Mouse (Mus musculus) embryonic facial prominence, embryonic 15.5 days (tissue): ENCODE measurements at regions not wholly inside any gene's neighbourhood (a gene's known extent, or its start where the extent isn't known, plus 50 kb on each side); places are given as distances from the start of the nearest gene placed in this dataset.

Experiments used
- ATAC-seq: fragments of 200-750 bp; cut with Nextera tagmentation; 2 replicates; pipeline ENCODE4 v1.8.0; 2017; ENCODE audit warnings: low read depth, moderate TSS enrichment; ENCODE audit not compliant: insufficient number of reproducible peaks, low FRiP score, low TSS enrichment
- H3K27ac ChIP-seq: fragments of 300-500 bp; sonication (generic); replicated peaks from 2 replicates; pipeline ENCODE4 v1.5.1; 2015; ENCODE audit warnings: mild to moderate bottlenecking, inconsistent platforms
- H3K27me3 ChIP-seq: fragments of 300-500 bp; sonication (generic); 2 replicates; pipeline ENCODE4 v1.6.1; 2015; ENCODE audit warnings: inconsistent platforms
- H3K36me3 ChIP-seq: fragments of 300-500 bp; sonication (generic); 2 replicates; pipeline ENCODE4 v1.6.1; 2015; ENCODE audit warnings: mild to moderate bottlenecking, inconsistent platforms
- H3K4me1 ChIP-seq: fragments of 300-500 bp; sonication (generic); 2 replicates; pipeline ENCODE4 v1.6.1; 2015; ENCODE audit warnings: inconsistent platforms
- H3K4me2 ChIP-seq: fragments of 300-500 bp; sonication (generic); replicated peaks from 2 replicates; pipeline ENCODE4 v1.6.1; 2015; ENCODE audit warnings: mild to moderate bottlenecking, inconsistent platforms
- H3K4me3 ChIP-seq: fragments of 300-500 bp; sonication (generic); replicated peaks from 2 replicates; pipeline ENCODE4 v1.5.1; 2015; ENCODE audit warnings: mild to moderate bottlenecking, inconsistent platforms
- H3K9ac ChIP-seq: fragments of 300-500 bp; sonication (generic); 2 replicates; pipeline ENCODE4 v1.6.1; 2015; ENCODE audit warnings: inconsistent platforms
- H3K9me3 ChIP-seq: fragments of 300-500 bp; sonication (generic); replicated peaks from 2 replicates; pipeline ENCODE4 v1.6.1; 2016; ENCODE audit warnings: inconsistent platforms
- WGBS: fragments of 180-500 bp; shearing (Covaris S2); methylation state at CpG from one replicate; pipeline ENCODE4 v1.1.7; 2015; 5-methylcytosine and 5-hydroxymethylcytosine counted together

DNA sequence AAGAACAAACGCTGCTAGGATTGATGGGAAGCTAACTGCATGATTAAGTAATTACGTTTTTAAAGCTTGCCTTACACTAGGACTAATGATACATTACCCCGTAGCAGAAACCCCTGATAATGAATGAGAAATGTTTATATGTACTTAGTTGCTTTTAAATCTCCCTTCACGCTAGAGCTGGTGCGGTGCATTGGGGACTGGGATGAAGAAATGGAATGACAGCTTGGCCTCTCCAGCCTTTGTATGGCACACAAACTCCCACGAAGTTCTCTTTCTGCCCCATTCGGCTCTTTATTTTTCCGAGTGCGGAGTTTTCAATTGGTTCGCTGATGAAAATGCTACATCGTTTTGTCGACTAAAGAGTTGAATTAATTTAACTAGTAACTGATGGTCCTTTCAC lies 659.8 kb downstream of the Tfap2b start:
- Histone ChIP-seq H3K4me3 (no peak overlapping the region), H3K27ac (no peak overlapping the region), H3K9ac (no peak overlapping the region), H3K36me3 (no peaks in the 10 kb centered on the region), H3K9me3 (no peaks in the 10 kb centered on the region), H3K27me3 (no peaks in the 10 kb centered on the region), H3K4me1 (no peaks in the 10 kb centered on the region), H3K4me2 (no peak overlapping the region)
- 84% methylated on average over 12 of the region's 12 CpGs for WGBS
- ATAC-seq, result no peak

DNA sequence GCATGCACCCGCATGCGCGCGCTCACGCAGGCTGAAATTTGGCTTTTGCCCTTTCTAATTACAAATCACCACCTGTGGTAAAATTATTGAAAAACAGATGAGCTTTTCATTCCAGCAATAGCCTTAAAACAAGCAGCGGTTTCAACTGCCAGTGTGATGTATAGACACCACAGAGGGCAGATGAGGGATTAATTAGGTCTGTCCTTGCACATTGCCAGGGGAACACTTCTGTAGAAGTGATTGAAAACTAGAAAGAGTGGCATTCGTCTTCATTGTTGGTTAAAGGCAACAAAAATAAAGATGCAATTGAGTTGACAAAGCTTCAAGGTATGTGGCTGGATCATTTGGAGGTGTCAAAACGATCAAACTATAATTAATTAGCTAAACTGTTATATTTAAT lies 672.5 kb downstream of the Tfap2b start:
- Histone ChIP-seq H3K36me3 (no peaks in the 10 kb centered on the region), H3K4me1 (no peaks in the 10 kb centered on the region), H3K27me3 (no peaks in the 10 kb centered on the region), H3K9ac (no peak overlapping the region), H3K9me3 (no peaks in the 10 kb centered on the region), H3K27ac (no peak overlapping the region), H3K4me3 (no peak overlapping the region), H3K4me2 (0 out of 2 replicates have a peak overlapping the region, but pooled peaks have one; percentile 5)
- 49% methylated on average over 8 of the region's 8 CpGs for whole genome bisulfite sequencing
- no peak for ATAC-seq

DNA sequence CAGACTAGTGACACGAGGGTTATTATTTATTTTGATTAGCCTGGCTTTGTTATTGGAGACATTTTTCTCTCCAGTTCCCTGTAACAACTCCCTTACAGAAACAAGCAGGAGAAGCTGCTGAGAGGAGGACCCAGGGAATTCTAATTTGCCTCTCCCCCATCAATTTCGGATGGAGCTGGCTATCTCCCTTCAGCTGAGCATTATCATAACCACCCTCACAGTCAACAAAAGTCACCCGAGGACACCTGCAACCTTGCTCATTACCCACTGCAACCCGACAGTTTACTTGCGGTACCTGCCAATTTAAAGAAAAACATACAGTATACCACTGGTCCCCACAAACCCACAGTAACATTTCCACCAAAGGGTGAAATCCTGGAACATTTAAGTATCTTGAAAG lies 690.7 kb downstream of the Tfap2b start:
- no peak overlapping the region for H3K9ac ChIP-seq
- H3K27ac ChIP-seq, result no peak overlapping the region
- whole genome bisulfite sequencing, result 41% methylated on average over 5 of the region's 5 CpGs
- no peaks in the 10 kb centered on the region for H3K9me3 ChIP-seq
- H3K27me3 ChIP-seq, result no peaks in the 10 kb centered on the region
- no peak overlapping the region for H3K4me2 ChIP-seq
- no peaks in the 10 kb centered on the region for H3K4me1 ChIP-seq
- no peaks in the 10 kb centered on the region for H3K36me3 ChIP-seq
- no peak for ATAC-seq
- H3K4me3 ChIP-seq, result no peak overlapping the region

DNA sequence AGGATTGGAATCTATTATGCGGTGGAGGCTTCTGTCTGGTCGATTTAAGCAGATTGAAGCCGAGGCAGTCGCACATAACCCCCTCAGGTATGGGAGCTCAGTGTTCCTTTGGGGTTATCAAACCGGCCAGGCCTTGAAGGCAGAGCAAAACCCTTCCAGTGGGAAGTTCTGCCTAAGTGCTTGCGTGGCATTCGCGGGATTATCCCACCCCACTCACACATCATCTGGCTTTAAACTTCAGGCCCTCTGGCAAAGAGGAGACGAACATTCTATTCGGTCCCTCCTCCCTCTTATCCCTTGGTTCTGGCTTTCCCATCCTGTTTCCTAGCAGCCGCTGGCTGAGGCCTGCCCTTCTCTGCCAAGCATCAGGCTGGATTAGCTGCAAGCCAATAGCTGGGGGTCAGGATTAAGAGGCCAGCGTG lies 691.2 kb downstream of the Tfap2b start:
- WGBS, result 28% methylated on average over 12 of the region's 12 CpGs
- Histone ChIP-seq H3K4me2 (no peak overlapping the region), H3K4me1 (no peaks in the 10 kb centered on the region), H3K9ac (no peak overlapping the region), H3K36me3 (no peaks in the 10 kb centered on the region), H3K4me3 (no peak overlapping the region), H3K27me3 (no peaks in the 10 kb centered on the region), H3K27ac (no peak overlapping the region), H3K9me3 (no peaks in the 10 kb centered on the region)
- ATAC-seq, result no peak

DNA sequence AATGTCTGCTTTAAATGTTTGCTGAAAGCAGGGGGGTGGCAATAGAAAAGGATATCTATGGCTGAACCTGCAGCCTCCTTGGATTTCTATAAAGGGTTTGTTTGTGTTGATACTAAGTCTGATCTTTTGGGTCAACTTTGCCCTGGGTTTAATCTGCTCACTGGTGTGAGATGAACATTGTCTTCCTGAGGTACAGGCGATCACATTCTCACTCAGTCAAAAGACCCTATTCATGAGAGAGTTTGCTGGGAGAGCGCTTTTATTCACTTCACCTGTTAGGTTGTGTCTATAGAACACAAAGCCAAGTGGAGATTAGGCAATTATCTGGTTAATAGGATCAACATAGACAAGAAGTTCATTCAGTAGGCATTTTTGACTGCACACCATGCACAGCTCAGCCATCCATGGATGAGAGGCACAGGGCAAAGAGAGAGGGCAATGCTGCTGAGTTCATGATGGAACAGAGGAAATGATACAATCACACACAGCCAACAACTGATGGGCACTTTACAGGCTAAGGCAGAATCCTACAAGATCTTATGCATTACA lies 692.3 kb downstream of the Tfap2b start:
- no peaks in the 10 kb centered on the region for H3K36me3 ChIP-seq
- no peak overlapping the region for H3K4me3 ChIP-seq
- H3K9me3 ChIP-seq, result no peaks in the 10 kb centered on the region
- H3K9ac ChIP-seq, result no peak overlapping the region
- H3K4me1 ChIP-seq, result no peaks in the 10 kb centered on the region
- WGBS, result 63% methylated on average over 2 of the region's 2 CpGs
- H3K27ac ChIP-seq, result no peak overlapping the region
- H3K4me2 ChIP-seq, result no peak overlapping the region
- no peak for ATAC-seq
- no peaks in the 10 kb centered on the region for H3K27me3 ChIP-seq

DNA sequence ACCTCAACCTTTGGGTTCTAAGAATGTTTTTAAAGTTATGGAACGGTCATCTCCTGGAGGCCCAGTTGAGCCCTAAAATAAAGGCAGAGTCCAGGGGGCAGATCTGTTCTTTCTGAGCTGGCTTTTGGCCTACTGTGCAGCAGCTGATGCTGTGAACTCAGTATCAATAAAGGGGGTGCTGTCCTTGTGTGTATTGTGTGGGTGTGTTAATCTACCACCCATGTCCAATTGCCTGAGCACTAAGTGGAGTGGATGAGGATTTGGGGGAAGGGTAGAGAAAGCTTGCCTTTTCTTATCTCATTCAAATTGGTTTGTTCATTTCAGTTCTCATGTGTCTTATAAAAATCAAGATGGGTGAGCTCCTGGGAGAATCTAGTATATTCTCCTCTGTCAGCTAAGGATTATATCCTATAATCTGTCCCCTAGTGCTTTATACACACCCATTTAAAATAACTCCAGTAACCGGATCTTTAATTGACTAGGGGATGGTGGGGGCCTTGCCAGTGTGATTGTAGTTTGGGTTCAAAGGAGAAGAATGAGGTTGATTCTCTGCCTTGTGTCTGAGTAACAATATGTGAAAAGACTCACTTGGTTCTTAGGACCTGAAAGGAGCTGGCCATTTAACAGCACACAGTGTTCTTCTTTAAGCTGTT lies 703.6 kb downstream of the Tfap2b start:
- Histone ChIP-seq H3K36me3 (no peaks in the 10 kb centered on the region), H3K4me3 (no peak overlapping the region), H3K27me3 (no peaks in the 10 kb centered on the region), H3K9ac (no peak overlapping the region), H3K4me1 (no peaks in the 10 kb centered on the region), H3K4me2 (no peak overlapping the region), H3K9me3 (no peaks in the 10 kb centered on the region), H3K27ac (no peak overlapping the region)
- no peak for ATAC-seq
- 79% methylated on average over 2 of the region's 2 CpGs for WGBS

DNA sequence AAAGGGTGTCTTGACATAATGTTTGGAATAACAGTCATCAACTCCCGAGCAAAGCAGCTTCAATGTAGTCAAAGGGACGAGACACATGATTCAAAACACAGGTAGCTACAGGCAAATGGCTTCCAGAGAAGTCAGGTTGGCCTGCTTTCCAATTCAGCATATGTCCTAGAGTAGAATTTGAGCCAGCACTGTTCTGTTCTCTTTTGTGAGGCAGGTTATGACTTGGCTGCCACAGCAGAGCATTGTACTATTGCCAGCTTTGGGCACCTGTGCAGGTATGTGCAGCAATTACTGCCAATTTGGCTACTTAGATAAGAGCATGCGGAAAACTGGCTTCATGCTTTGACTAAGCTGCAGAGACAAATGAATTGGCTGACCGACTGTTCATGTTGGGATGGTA lies 699.1 kb downstream of the Pkhd1 start:
- no peaks in the 10 kb centered on the region for H3K27me3 ChIP-seq
- no peaks in the 10 kb centered on the region for H3K4me1 ChIP-seq
- WGBS, result 81% methylated on average over 4 of the region's 4 CpGs
- no peak overlapping the region for H3K4me3 ChIP-seq
- ATAC-seq, result no peak
- no peak overlapping the region for H3K4me2 ChIP-seq
- no peak overlapping the region for H3K27ac ChIP-seq
- no peak overlapping the region for H3K9ac ChIP-seq
- no peaks in the 10 kb centered on the region for H3K36me3 ChIP-seq
- no peaks in the 10 kb centered on the region for H3K9me3 ChIP-seq

DNA sequence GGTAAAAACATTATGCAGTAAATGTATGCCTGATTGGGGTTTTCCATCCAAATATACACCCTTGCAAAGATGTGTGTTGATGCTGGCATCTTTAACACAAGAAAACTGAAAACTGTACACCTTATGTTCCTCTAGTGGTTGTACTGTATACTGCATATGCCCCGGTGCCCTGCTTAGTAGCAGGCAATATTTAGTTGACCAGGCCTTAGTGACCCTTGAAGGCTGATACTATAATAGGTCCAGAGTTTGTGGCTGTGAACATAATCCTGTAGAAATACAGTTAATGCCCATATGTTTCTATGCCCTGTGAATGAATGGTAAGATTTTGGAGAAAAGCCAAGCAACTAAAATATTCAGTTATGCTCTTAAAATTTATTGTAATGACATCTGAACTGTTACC lies 690.7 kb downstream of the Pkhd1 start:
- Histone ChIP-seq H3K4me3 (no peak overlapping the region), H3K9ac (no peak overlapping the region), H3K4me1 (no peaks in the 10 kb centered on the region), H3K4me2 (no peak overlapping the region), H3K27ac (no peak overlapping the region), H3K27me3 (no peaks in the 10 kb centered on the region), H3K9me3 (no peaks in the 10 kb centered on the region), H3K36me3 (no peaks in the 10 kb centered on the region)
- ATAC-seq, result no peak
- 84% methylated on average over 1 of the region's 1 CpGs for WGBS

DNA sequence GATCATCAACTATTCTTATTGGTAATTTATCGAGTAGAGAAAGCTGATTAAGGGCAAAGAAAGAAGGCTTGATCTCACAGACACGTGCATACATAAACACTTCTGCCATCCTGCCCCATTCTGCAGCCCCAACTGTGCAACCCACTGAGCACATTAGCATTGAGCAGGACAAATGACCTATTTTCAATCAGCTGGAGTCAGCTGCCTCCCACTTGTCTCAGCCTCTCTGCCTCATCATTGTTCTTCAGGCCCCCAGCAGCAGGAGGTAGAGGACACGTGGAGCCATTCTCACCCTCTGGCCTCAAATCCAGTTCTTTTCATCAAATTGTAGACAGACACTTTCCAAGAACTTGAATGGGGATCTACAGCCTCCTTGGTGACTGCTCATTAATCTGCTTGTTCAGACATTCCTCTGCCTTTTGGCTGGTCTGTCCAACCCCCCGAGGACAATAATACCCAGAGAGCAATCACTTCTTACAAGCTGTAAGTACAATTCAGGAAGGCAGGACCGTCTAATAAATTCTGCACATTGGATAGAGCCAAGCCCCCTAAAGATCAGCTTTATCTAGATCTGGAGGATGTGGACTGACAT lies 690.0 kb downstream of the Pkhd1 start:
- no peak overlapping the region for H3K9ac ChIP-seq
- no peak overlapping the region for H3K4me2 ChIP-seq
- 38% methylated on average over 5 of the region's 5 CpGs for WGBS
- H3K36me3 ChIP-seq, result no peaks in the 10 kb centered on the region
- no peaks in the 10 kb centered on the region for H3K27me3 ChIP-seq
- H3K9me3 ChIP-seq, result no peaks in the 10 kb centered on the region
- H3K4me3 ChIP-seq, result no peak overlapping the region
- ATAC-seq, result no peak
- no peak overlapping the region for H3K27ac ChIP-seq
- H3K4me1 ChIP-seq, result no peaks in the 10 kb centered on the region

DNA sequence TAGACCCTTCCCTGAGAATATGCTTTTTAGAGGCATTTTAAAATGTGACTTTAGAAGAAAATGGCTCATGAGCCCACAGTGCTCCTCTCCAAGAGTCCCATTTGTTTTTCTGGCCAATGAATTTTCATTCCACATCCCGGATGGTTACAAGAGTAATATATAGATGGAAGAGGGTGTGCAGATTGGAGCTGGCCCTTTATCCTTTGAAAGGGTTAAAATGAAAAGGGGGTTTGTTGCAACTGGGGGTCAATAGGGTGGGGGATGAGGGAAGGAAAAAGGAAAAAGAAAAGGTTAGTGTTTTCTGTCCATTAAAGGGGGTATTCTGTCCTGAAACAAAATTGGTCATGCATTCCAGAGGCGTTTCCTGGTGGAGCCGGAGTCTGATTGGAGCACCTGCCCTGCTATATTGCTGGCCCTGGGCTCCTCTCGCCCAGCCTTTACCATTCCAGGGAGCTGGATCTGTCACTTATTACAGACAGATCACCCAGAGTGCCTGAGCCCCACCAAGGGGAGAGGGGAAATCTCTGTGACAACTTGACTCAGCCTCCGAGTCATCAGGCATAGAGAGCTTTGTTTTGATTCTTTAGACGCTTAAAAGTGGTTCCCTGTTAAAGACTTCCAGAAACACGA lies 666.7 kb downstream of the Pkhd1 start:
- ATAC-seq, result no peak
- Histone ChIP-seq H3K27me3 (no peaks in the 10 kb centered on the region), H3K9me3 (no peaks in the 10 kb centered on the region), H3K27ac (0 out of 2 replicates have a peak overlapping the region, but pooled peaks have one; percentile 22), H3K9ac (no peak overlapping the region), H3K4me2 (peak overlapping the region; percentile 33), H3K36me3 (no peaks in the 10 kb centered on the region), H3K4me3 (0 out of 2 replicates have a peak overlapping the region, but pooled peaks have one; percentile 8), H3K4me1 (peaks cover 10% of the 10 kb centered on the region; the same call in 1 of the 2 replicates)
- 7% methylated on average over 7 of the region's 7 CpGs for WGBS

DNA sequence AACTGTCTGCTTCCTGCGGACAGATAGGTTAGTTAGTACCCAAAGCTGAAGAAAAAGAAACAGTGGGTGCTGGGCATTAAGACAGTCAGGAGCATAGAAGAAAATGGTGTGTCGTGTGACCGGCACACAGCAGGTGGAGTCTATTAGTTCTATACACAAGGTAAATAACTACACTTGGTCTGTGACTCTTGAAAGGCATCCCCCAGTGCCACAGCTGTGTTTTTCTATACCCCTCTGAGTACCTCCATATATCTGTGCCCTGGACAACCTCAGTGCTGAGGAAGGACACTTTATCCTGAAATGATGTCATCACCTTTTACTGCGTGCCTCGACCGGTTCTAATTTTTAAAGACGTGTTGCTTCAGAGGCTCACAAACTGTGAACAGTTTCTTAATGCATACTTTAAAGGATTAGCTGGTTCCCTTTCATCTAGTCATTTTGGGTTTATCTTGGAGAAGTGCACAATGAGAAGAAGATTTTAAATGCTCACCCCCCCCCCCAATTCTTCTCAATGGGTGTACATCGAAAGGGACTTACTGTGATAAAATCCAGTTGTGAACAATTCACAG lies 666.1 kb downstream of the Pkhd1 start:
- no peak; the same call in 1 of the 2 replicates for ATAC-seq
- H3K27me3 ChIP-seq, result no peaks in the 10 kb centered on the region
- peaks cover 10% of the 10 kb centered on the region; the same call in 1 of the 2 replicates for H3K4me1 ChIP-seq
- 0 out of 2 replicates have a peak overlapping the region, but pooled peaks have one; percentile 8 for H3K4me3 ChIP-seq
- no peaks in the 10 kb centered on the region for H3K9me3 ChIP-seq
- no peak overlapping the region for H3K9ac ChIP-seq
- 0 out of 2 replicates have a peak overlapping the region, but pooled peaks have one; percentile 22 for H3K27ac ChIP-seq
- 8% methylated on average over 8 of the region's 8 CpGs for WGBS
- no peaks in the 10 kb centered on the region for H3K36me3 ChIP-seq
- peak overlapping the region; percentile 33 for H3K4me2 ChIP-seq
